ENCODE assay signal across 27 mouse cellular contexts in the genomic region with DNA sequence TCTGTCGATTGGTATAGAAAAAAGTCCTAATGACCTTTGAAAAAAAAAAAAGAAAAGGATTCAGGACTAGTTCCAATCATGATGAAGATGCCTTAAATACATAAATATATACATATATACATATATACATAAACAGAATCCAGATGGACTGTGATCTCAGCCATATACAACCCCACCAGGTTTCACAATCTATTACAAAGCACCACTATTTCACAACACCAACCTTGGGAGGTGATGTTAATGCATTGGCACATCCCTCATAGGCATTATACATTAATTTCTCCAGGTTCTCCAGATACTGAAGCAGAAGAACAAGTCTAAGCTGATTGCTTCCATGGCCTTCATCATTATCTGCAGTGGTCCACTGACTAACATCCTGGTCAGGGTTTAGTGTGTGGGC.
"Had no signal": no experiment of that assay in that cellular context is flagged by ENCODE, and none has a peak within 500 bp of the region (broad histone marks: within the 10 kb centered on the region; RNA-seq: fewer than 3 reads in every experiment).

No protein-coding gene starts in this region.

- H3K4me1 ChIP-seq: embryonic facial prominence, embryonic 10.5 days; embryonic facial prominence, embryonic 12.5 days; embryonic facial prominence, embryonic 13.5 days; embryonic facial prominence, embryonic 15.5 days; forebrain, embryonic 10.5 days; forebrain, embryonic 12.5 days; forebrain, embryonic 13.5 days; forebrain, embryonic 15.5 days had no signal

- H3K9me3 ChIP-seq: embryonic facial prominence, embryonic 10.5 days; embryonic facial prominence, embryonic 12.5 days; embryonic facial prominence, embryonic 13.5 days; embryonic facial prominence, embryonic 15.5 days; forebrain, embryonic 10.5 days; forebrain, embryonic 12.5 days; forebrain, embryonic 13.5 days; forebrain, embryonic 15.5 days; heart, embryonic 10.5 days had no signal

- ATAC-seq: forebrain, embryonic 13.5 days; forebrain, embryonic 14.5 days; forebrain, embryonic 15.5 days; forebrain, embryonic 16.5 days; forebrain, postnatal 0 days had no signal

- DNase-seq: cerebellum, adult 9-11 months; cerebellum, postnatal 10 days; cerebellum, postnatal 14 days; cerebellum, postnatal 25 days; cerebellum, postnatal 36 days; embryo, embryonic 11 days; forebrain, postnatal 0 days; gastrocnemius, adult 2 months; gastrocnemius, postnatal 10 days; gastrocnemius, postnatal 14 days; gastrocnemius, postnatal 25 days; gastrocnemius, postnatal 36 days; heart, adult 11 months; heart, adult 18-20 months; heart, adult 2 months had no signal

- H3K9ac ChIP-seq: embryonic facial prominence, embryonic 12.5 days; embryonic facial prominence, embryonic 13.5 days; embryonic facial prominence, embryonic 15.5 days; forebrain, embryonic 12.5 days; forebrain, embryonic 13.5 days; forebrain, embryonic 15.5 days; forebrain, postnatal 0 days had no signal

- H3K4me2 ChIP-seq: embryonic facial prominence, embryonic 12.5 days; embryonic facial prominence, embryonic 13.5 days; embryonic facial prominence, embryonic 15.5 days; forebrain, embryonic 12.5 days; forebrain, embryonic 13.5 days; forebrain, embryonic 15.5 days had no signal

- H3K27ac ChIP-seq: embryonic facial prominence, embryonic 10.5 days; embryonic facial prominence, embryonic 12.5 days; embryonic facial prominence, embryonic 13.5 days; embryonic facial prominence, embryonic 15.5 days; forebrain, embryonic 10.5 days; forebrain, embryonic 12.5 days; forebrain, embryonic 13.5 days; forebrain, embryonic 15.5 days; gastrocnemius, adult 2 months; heart, adult 2 months; heart, embryonic 10.5 days had no signal

- H3K4me3 ChIP-seq: embryonic facial prominence, embryonic 10.5 days; embryonic facial prominence, embryonic 12.5 days; embryonic facial prominence, embryonic 13.5 days; embryonic facial prominence, embryonic 15.5 days; erythroblast, embryonic 14.5 days; forebrain, embryonic 10.5 days; forebrain, embryonic 12.5 days; forebrain, embryonic 13.5 days; forebrain, embryonic 15.5 days; gastrocnemius, adult 2 months; heart, adult 2 months; heart, embryonic 10.5 days had no signal

- H3K27me3 ChIP-seq: embryonic facial prominence, embryonic 12.5 days; embryonic facial prominence, embryonic 13.5 days; embryonic facial prominence, embryonic 15.5 days; forebrain, embryonic 12.5 days; forebrain, embryonic 13.5 days; forebrain, embryonic 15.5 days had no signal
